Mouse (Mus musculus): ENCODE results near the gene Ano2. TPM values are rescaled to one million over a fixed set of nuclear protein-coding genes. Genes with fewer than 3 reads are reported as not detected.

Gene Ano2
- not detected for polyA plus RNA-seq (2017; shearing (Covaris generic))

DNA sequence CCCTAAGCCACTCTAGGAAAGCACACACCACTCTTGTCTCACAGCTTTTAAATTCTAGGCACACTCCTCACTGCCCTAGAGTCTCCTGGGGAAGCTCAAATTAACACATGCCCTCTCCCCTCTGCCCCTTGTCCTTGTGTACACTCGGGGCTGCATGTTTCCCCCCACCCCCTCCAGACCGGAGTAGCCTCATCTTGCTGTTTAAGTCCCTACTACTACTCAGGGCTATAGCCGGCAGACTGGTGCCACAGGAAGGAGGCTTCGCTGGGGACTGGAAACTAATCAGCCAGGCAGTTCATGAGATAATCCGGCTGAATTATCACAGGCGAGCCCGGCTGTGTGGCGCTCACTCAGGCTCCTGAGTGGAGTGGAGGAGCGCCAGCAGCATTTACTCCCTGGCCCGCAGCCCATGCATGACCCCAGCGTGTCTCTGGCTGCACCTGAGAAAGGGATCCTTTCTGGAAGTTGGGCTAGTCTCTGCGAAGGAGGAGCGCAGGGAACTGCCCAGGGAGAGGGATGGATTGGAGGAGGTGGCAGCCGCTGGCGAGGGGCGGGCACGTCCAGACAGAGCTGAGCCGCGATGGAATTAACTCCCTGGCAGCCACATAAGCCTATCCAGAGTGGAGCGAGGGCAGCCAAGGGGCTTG is at the start of gene Ano2:
Gene Ano2, plus strand, starts transcription at position 363 of the 647 bp plus-strand sequence.

Other genes starting within 250 kb of the Ano2 start
- 146 TPM for gene Cd9, start 195.6 kb upstream of the Ano2 start, polyA plus RNA-seq (2017; shearing (Covaris generic))
- gene Vwf, start 143.6 kb upstream of the Ano2 start, polyA plus RNA-seq (2017; shearing (Covaris generic)), result not detected

Measured in CD4-positive, CD25-positive, alpha-beta regulatory T cell, adult 9 weeks (primary cell).